Mouse (Mus musculus) cerebellum, adult 2 months (tissue): ENCODE results near the gene Jade1.

ENCODE experiments used
- CTCF ChIP-seq: fragments of 200-500 bp; IDR thresholded peaks from 2 replicates; pipeline ENCODE4 v1.5.1; 2011; ENCODE audit warnings: low read depth, mild to moderate bottlenecking, control low read depth, low read length, moderate library complexity, borderline replicate concordance; ENCODE audit not compliant: insufficient read depth
- POLR2A ChIP-seq: fragments of 200-500 bp; IDR thresholded peaks from 2 replicates; pipeline ENCODE4 v1.6.1; 2011; ENCODE audit warnings: low read length, control low read depth, borderline replicate concordance; ENCODE audit not compliant: insufficient read depth

GRCm38 (mm10) chr3:41609071-41609470 lies 53.5 kb downstream of the Jade1 start:
- TF ChIP-seq CTCF = no peak
- TF ChIP-seq POLR2A = no peak
